Mouse (Mus musculus) embryo, embryonic 11.5 days (tissue): ENCODE measurements around the gene Glis3.
A peak's percentile ranks its signal among the peaks of the same experiment; 100 is the strongest.

Source experiments
- DNase-seq: peaks from one replicate; pipeline ENCODE4 v3.0.0-alpha.2; 2012; ENCODE audit warnings: low read depth, low spot score

Glis3 gene

DNA sequence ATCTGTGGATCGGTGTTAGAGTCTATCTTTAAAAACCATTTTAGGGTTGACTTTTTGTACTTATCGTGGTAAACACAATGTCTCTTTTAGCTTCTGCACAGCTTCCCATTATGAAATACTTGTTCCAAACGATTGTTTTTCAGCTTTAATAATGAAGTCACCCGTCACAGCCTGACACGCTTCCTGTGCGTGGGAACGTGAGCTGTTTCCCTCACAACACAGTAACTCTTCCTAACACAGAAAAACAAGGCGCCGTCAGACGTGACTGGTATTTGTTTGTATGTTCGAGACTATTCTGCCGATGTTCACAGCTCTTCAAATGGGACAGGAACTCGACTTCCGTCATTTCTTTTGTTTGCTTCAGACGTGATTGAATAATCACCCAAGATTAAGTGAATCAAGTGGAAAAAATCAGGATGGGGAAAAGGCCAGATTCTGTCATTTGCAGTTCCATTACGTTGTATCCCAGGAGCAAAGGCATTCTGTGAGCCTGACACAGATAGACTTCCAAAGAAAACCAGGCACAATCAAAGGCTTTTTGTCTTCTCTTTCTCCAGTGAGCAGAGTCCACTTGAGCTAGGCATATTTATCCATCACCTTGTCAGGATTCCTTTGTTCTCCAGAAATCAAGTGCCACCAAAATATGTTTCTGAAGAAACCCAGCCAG lies 351.3 kb downstream of the Glis3 start:
- DNase-seq = no peak

DNA sequence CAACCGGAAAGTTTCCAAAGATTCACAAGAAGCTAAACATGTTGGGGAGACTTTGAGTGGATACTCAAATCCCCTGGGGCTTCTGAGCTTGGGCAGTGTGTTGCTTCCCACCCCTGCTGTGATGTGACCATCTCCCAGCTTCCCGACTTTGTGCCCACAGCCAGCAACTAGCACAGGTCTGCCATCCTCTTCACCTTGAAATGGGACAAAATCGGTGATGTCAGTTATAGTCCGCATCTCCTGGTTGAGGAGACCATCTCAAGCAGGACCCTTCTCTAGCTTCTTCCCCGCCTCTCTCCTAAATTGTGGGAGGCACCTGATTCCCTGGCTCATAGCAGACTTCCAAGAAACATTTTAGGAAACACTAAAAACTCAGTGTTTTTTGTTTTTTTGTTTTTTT lies 352.3 kb downstream of the Glis3 start:
- DNase-seq = no peak

DNA sequence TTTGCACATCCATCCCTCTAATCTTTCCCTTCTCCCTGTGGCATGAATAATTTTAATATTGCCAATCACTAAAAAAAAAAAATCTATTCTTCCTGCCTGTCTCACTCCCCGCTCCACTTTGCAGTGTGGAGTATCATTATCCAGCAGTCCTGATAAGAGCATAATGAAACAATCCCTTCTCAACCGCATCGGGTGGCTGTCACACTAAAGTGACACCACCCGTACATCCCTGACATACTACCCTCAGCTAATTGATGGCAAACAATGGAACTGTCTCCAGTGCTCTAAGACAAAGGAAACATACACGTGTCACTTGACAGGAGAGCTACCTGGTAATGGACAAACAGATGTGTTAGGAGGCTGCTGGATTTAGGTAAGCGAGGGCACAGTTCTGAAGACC lies 373.8 kb downstream of the Glis3 start:
- no peak for DNase-seq

DNA sequence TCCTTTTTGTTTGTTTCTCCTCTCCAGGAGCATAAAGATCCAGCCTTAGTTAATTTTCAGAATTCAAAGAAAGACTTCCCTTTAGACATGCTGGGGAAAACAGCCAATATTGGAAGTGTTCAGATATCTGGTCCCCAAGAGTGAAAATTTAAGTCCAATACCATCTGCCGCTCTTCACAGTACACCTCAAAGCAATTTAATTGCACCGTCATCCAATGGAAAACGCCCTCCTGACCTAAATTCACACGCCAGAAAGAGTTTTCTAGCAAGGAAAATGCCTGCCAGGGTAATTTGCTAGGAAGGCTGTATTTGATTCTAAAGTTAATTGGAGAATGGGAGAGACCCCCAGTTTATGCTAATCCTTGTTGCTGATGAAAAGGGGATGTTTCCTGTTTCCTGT lies 374.4 kb downstream of the Glis3 start:
- no peak for DNase-seq

DNA sequence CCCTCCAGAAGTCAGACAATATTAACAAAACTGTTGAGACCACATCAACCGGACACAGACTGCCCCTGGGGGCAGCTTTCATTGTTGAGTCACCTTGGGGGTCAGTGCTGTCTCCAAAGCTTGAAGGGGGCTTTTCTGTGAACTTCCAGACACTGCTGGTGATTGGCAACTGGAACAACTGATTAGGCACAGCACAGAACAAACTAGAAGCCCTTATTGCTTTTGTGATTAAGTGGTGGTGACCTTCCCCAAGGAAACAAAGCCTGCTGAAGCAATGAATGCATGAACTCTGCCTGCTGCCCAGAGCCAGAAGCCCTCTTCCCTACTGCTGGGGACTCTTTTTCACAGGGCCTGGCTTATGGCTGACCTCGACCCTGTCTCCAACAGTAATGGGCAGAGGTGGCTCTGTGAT lies 377.0 kb downstream of the Glis3 start:
- no peak for DNase-seq

DNA sequence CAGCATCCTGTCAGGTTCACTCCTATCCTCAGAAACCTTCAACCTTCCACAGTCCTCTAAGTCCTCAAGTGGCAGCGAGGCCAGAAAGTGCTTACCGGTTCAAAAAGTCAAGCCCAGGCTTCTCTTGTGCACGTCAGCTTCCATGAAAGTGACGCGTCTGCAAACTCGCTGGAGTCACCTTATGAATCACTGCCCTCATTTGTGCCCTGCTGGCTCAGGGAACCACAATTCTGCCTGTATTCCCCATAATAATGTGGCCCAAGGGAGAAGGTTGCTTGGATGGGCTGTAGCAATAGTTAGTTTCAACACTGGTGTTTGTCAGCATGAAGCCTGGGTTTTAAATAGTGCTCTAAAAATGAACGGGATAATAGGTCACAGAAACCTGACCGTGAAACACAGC lies 379.7 kb downstream of the Glis3 start:
- DNase-seq = no peak

DNA sequence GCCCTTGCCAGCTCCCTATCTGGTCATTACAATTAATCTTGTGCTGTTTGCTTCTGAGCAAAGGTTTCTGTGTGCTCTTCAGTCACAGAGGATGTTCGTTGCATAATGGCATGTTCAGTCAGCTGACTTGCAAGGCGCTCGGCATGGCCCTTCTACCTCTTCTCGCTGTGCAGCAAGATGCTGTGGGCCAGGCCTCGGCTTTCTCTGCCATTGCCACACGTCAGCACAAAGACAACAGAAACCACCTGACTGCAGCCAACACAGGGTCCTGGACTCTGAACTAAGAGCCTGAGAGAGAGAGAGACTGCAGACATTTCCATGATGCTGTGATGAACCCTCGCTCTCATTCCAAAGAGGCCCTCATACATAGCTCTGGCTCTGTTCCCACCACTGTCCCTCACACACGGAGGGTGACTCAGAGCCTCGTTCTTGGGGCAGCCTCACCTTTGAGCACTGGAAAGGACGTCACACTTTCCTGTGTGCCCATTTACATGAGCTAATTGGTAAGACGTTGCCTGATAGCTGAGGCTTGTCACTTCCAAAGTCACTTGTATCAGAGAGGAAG lies 380.6 kb downstream of the Glis3 start:
- no peak for DNase-seq

DNA sequence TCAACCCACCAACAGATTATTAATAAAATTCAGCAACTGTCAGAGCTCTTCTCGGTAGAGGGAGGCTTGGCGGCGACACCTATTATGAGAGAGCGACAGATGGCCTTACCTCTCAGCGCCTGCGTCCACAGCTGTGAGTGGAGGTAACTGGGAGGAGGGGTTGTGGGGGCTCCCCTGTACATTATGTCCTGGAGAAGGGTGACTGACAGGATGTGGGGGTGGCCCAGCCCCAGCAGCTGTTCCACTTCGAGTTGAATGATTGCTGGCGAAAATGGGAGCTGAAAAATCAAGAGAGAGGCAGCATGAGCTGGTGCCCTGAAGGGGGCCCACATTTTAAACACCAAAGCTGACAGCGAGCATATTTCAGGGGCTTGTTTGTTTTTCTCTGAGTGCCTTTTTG lies 381.2 kb downstream of the Glis3 start:
- no peak for DNase-seq

DNA sequence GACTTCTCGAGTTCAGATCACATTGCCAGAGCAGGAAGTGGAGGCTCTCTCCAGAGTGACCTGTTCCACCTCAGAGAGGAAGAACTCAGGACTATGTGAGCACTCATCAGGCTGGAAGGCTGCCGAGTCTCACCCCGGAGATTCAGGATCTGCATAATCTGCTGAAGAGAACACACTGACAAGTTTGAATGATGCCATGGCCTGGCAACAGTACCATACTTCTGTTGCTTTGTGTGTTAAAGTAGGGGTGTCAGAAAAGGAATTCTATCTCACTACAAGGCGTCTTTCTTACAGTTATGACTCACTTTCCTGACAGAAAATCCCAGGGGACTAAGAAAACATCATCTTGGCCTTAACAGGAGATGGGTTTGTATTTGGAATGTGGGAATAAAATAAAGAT lies 388.3 kb downstream of the Glis3 start:
- DNase-seq = no peak

DNA sequence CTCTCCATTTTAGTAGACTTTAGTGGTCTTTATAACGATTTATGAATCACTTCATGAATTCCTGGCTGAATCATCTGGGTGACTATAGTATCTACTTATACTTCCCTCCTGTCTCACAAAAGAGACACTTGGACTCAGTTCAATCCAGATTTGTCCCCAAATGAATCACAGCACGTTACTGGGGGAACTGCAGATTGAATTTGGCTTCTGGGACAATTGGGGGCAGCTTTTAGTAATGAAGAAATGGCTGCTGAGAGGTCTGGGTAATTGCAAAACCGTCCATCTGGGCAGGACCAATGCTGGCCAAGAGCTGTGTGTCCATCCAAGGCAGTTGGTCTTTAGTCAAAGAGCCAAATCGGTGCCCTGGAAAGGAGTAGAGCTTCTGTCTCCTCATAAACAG lies 390.4 kb downstream of the Glis3 start:
- DNase-seq = no peak

DNA sequence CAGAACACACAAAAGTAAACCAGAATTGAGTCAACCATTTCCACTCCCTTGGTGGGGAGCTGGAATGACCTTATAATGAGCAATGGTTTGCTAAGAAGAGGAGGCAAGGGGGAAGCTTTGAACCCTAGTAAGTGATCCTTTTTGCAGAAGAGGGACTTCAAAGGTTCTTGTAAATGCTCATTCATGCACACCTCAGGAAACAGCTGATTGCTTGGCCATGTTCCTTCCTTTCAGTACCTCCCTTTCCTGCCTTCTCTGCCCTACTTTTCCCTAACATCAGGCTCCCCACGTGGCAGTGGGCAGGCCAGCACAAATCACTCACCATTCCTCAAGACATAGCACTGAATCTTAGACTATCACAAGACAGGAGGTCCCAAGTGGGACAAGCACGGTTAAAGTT lies 392.4 kb downstream of the Glis3 start:
- DNase-seq = no peak

DNA sequence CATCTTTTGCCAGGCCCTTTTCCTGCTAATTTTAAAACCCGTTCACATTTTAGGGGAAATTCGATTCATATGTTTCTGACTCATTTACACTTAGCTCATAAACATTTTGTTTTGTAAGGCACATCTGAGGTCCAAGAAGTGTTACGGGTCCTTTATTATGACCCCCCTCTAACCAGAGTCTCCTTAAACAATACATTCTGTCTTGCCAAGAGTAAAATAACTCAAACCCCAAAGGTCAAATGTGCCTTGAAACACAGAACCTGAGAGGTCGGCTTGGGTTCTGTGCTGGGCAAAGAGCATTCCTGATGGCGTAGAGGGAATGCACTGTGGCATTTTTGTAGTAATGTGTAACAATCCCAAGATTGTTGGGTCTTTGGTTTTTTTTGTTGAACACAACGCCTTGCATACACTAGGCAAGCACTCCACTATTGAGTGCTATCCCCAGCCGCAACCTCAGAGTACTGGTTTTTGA lies 395.7 kb downstream of the Glis3 start:
- DNase-seq = no peak

DNA sequence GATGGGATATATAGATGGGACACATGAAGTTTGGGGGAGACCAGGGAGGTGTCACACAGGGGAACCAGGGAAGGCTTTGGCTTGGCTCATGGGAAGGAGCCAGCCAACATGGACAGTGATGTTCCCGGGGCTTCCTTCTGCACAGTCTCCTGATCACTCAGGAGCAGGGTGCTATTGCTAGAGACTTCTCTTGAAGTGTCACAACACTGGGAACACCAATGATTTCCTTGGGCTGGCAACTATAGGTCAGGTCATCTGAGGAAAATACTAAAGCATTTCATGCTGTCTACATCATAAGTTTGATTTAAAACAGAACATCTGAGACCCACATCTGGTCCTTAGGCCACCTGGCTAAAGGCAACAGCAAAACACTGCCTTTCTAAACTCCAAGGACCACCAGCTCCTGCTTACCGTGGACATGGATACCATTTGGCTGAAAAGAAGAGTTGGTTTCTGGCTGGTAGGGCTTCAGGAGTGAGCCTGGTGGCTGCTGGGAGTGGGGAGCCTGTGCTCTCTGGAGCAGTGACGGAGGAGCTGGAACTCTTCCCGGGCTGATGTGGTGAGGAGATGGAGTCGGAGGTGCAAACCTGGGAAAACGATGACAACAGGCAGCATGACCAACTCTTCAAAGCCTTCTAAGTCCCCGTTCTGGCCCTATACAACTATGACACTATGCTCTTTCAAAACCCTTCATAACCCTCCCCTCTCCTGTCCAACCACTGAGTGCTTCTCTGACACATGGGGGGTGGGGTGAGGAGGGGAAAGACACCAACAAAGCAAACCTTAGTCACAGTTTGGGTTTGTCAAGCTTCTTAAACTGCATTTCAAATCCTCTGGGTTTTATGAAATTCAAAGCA lies 396.4 kb downstream of the Glis3 start:
- no peak for DNase-seq

DNA sequence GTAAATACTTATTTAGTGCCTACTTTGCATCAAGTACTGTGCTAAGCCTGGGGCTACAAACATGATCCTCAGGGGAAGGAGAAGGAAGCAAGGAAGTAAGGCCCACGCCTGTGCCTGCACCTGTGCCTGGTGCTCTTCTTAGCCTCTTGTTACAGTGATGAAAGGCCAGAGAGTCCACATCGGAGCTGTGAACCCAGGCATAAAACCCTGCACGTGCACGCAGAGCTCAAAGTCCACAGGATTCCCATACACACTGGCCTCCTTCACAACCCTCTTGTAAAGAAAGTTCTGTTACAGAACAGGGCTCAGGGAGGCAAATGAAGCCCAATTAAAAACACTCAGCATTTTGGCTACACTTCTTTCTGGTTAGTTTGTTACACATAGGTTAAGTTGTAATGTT lies 398.5 kb downstream of the Glis3 start:
- DNase-seq = no peak

DNA sequence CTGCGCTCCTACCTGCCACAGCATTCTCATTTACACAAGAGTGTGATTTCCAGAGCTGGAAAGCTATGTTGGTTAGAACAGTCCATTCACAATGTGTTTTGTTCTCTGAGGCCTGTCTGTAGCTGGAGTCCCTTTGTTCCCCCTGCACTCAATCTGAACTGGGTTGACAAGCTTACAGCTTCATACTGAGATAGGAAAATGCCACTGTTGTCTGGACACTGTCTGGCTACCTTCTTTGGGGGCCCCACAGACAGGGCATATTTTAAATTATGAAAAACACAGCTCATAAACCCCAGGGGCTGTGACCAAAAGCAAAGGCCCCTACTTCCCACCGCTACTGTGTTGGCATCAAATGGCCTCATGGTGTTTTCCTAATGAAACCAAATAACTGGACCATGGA lies 402.8 kb downstream of the Glis3 start:
- DNase-seq = no peak

DNA sequence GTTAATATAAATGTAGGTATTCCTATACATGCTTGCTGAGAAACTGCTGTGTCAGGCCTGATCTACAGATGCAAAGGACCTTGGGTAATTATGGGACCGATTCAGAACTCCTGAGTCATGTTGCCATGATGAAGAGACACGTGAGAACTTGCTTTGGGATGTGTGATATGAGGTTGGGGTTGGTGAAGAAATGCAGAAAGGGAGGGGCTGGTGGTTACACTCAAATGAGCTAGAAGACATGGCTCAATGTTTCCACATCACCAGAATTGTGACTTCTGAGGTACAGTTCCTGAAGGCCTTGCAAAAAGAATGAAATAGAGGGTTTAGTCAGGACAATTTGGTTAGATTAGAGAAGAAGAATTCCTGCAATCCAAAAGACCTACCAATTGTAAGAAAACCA lies 405.4 kb downstream of the Glis3 start:
- DNase-seq = no peak

DNA sequence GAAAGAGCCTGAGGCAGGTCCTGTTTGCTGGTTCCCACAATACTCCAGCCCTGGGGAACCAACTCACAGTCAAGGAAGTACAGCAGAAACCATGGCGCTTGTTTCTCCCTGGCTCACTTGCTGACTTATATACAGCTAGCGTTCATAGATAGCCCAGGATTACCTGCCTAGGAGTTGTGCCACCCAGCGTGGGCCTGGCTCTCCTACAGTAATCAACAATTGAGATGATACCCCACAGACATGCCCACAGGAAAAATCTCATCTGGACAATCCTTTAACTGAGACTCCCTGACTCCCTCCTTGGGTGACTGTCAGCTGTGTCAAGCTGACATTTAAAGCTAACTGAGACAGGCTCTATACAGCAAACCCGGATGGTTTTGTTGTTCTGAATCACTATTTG lies 405.9 kb downstream of the Glis3 start:
- DNase-seq = no peak

DNA sequence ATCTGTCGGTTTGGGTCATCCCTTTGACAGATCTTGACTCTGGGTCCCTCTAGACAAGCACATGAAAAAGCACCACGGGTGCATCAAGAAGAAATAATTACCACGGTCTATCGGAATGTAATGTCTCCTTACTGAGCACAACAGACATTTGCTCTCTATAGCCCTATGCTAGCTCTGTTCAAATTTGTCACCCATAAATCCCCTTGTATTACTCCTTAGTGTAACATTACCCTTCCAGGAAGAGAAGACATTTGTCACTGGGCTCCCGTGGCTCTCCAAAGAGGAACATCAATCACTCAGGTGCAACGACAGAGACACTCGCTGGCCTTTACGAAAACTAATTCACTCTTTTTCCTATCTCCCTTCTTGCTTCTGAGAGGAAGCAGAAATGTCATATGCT lies 413.0 kb downstream of the Glis3 start:
- DNase-seq = no peak

DNA sequence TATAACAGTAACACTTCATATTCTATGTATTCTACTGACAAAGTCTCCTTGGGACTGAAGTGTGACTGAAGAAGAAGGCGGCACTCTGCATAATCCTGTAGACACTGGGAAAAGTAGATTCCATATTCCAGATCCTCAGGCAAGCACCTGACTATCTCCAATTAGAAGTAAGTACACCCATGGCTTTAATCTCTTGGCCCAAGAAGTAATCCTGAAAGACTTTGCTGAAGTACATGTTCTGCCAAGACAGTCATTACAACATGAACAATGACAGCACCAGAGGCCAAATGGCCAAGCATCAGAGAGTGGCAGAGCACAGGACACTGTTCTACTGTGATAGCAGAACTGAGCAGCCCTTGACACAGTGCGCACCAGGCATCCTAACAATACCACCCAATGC lies 414.1 kb downstream of the Glis3 start:
- DNase-seq = no peak

DNA sequence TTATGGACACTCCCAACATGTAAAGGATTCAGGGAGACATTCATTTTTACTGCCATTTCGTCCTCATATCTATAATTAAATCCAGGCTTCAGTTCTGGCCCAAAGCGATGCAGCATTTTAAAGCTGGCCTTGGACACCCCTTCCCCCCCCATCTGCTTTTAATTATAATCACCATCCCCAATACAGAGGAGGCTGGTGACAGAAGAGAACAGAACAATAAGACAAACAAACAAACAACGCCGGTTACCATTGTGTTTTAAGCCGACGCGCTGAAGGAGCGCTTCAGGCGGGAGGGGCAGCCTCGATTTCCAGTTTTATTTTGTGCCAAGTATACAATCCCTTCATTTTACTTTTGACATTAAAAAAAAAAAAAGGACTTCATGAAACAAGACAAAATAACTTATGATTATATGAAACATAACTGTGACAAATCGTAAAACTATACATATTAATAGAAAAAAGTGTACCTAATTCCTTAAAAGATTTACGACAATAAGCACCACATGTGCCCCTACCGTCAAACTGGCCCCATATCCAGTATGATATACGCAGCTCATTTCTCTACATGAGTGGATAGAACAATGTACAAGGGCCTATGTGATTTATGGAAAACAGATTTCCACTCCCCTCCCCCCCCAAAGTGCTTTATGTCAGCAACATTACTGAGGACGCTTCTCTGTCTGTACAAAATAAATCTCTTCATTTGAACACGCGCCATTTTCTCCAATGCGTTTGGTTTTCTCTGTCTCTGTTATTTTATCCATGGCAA lies 420.8 kb downstream of the Glis3 start:
- peak; percentile 47 for DNase-seq

DNA sequence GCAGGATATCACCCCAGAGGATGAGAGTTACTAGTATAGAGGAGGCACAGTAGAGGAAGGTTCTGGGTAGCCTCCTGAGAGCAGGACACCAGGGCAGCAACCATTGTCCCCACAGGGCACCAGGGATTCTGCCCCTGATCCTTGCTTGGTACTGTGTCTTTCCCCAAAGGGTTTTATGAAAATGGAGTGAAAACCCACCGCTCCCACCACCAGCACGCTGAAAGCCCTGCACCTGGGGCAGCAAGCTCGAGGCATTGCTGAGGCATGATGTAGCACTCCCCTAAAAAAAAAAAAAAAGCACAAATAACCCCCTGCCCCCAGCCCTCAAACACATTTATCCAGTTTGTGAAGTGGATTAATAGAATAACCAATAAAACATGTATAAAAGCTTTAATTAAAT lies 421.4 kb downstream of the Glis3 start:
- peak; percentile 13 for DNase-seq

DNA sequence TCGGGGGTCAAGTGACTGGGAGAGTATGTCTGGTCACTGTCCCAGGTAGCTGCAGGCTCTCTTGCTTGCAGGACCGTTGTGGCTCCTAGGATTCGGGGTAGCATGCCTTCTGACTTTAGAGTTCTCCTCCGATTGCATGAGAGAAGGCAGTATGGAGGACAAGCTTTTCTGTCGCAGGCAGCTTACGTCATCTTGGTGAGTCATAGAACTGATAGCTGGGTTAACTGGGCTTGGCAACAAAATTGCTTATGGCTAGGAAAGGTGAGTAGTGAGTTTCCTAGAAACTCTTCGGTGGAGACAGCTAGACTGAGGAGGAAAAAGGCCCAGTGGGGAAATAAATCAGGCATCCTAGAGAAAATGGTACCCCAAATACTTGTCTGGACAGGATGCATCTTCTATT lies 432.5 kb downstream of the Glis3 start:
- DNase-seq = no peak
